Mouse (Mus musculus): ENCODE results near the gene Nphp4.
"Not testable (repeated sequence)": the region's sequence is repeated elsewhere in the genome, so short reads cannot be mapped to it uniquely, and the experiment has no call there.

Nphp4 gene

GRCm38 (mm10) chr4:152555806-152556205, 79.3 kb downstream of the Nphp4 start:
- not testable (repeated sequence) for DNase-seq (ENCODE audit: low spot score in 2 of 2)

- DNase-seq (ENCODE audit: low spot score in 2 of 2) = no peak
These were observed 81.7 kb downstream of the Nphp4 start for GRCm38 (mm10) chr4:152558246-152558645.

- DNase-seq (ENCODE audit: low spot score in 2 of 2) = no peak
These were observed 91.5 kb downstream of the Nphp4 start for GRCm38 (mm10) chr4:152568006-152568405.

GRCm38 (mm10) chr4:152568662-152569395, 92.3 kb downstream of the Nphp4 start:
- no peak for DNase-seq (ENCODE audit: low spot score in 2 of 2)

- no peak for DNase-seq (ENCODE audit: low spot score in 2 of 2)
These were observed 97.8 kb downstream of the Nphp4 start for GRCm38 (mm10) chr4:152574266-152574665.

GRCm38 (mm10) chr4:152576826-152577225, 100.3 kb downstream of the Nphp4 start:
- no peak for DNase-seq (ENCODE audit: low spot score in 2 of 2)

GRCm38 (mm10) chr4:152579956-152580355, 103.5 kb downstream of the Nphp4 start:
- no peak for DNase-seq (ENCODE audit: low spot score in 2 of 2)

GRCm38 (mm10) chr4:152582206-152582605, 105.7 kb downstream of the Nphp4 start:
- DNase-seq (ENCODE audit: low spot score in 2 of 2) = no peak

- no peak for DNase-seq (ENCODE audit: low spot score in 2 of 2)
These were observed 107.1 kb downstream of the Nphp4 start for GRCm38 (mm10) chr4:152583616-152584015.

DNA sequence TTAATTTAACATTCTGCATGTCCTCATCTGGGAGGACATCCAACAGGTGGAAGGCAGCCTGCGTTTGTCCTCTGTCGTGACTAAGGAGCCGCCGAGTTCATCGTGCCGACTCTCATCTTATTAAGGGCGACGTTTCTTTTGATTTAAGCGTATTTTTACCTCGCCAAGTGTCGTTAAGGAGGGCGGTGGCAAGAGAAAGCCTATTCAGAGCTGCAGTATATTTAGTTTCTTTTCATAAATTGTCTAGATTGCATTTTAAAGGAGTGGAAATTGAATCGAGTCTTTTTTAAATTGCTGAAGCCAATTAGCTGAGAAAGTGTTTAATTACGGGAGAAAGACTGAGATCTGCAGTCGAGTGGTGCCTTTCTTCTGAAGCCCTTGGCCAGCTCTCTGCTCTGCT, 109.0 kb downstream of the Nphp4 start:
- DNase-seq (ENCODE audit: low spot score in 2 of 2) = no peak

GRCm38 (mm10) chr4:152586175-152586574, 109.7 kb downstream of the Nphp4 start:
- no peak for DNase-seq (ENCODE audit: low spot score in 2 of 2)

DNA sequence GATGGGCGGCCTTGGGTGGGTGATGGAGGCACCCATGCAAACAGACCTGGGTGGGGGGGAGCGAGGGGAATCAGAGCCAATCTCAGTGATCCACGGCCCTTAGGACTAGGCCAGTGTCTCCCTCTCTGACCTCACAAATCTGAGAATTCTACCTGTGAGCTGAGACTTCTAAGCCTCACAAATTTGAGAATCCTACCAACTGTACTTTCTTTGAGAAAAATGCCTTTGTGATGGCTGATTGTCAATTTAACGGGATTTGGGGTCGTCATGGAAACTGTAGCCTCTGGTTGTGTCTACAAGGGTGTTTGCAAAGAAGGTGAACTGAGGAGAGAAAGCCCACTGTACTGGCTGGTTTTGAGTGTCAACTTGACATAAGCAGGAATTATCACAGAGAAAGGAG, 127.8 kb downstream of the Nphp4 start:
- DNase-seq (ENCODE audit: low spot score in 2 of 2) = no peak

DNA sequence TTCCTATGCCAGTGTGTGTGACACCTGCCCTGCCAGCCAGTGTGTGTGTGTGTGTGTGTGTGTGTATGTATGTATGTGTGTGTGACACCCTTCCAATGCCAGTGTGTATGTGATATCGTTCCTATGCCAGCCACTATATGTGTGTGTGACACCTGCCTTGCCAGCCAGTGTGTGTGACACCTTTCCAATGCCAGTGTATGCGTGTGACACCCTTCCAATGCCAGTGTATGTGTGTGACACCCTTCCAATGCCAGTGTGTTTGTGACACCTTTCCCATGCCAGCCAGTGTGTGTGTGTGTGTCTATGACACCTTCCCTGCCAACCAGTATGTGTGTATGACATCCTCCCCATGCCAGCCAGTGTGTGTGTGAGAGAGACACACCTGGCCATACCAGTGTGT, 132.7 kb downstream of the Nphp4 start:
- no peak for DNase-seq (ENCODE audit: low spot score in 2 of 2)

DNA sequence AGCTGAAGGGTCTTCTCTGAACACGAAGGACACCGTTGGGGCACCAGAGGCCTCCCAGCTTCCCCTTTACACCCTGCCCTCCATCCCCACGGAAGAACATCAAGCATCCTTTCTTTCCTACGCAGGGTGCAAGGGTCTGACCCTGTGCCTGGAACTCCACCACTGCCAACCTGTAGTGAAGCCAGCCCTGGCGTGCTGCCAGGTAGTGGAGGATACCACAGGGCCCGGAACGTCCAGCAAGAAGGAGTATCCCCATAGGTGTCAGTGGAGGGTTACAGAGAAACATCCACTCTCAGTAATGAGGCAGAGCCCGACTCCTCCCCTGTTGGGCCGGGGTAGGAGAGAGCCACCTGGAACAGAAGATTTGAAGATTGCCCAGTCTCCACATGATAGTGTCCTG, 133.5 kb downstream of the Nphp4 start:
- DNase-seq (ENCODE audit: low spot score in 2 of 2) = no peak

Measured in right cerebral cortex, postnatal 36 days (tissue).